Mouse (Mus musculus) kidney, postnatal 10 days (tissue): Measurements from ENCODE around the gene Rpf1.
A peak's percentile ranks its signal among the peaks of the same experiment; 100 is the strongest.

Experiments
- DNase-seq: peaks from one replicate; pipeline ENCODE4 v3.0.0; 2021; ENCODE audit warnings: mixed read lengths

Rpf1 gene

DNA sequence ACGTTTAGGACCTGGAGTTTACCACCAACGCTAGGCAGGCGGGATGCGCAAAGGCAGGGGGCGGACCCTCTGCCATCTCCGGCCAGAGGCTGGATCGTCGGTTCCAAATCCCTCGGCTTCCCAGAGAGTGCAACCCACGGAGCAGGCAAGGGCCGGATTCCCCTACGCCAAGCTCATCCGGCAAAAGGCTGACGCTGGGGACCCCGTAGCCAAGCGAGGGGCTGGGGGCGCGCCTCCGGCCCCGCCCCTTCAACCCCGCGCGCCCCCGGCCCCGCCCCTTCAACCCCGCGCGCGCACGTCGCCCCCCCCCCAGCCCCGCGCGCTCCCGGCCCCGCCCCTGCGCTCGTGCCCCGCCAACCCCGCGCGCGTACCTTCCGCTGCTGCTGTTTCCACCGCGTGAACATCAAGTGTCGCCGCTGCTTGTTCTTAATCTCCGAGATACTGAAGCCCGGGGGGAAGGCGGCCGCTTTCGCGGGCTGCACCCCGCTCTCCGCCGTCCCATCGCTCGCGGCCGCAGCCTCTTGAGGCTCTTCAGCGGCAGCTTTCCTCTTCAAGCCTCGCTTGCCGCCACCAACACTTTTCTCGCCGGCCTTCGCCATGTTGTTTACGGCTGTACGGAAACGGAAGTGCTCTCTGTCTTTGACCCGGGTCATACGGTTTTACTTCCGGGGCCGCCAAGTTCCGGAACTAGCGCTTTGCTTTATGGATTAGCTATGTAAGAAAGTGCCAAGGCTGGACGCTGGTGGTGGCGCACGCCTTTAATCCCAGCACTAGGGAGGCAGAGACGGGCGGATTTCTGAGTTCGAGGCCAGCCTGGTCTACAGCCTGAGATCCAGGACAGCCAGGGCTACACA, at the start of gene Rpf1:
Gene Rpf1 (minus strand): TSS at position 632 of the 854 bp plus-strand sequence.
- DNase-seq, result peak; percentile 93

DNA sequence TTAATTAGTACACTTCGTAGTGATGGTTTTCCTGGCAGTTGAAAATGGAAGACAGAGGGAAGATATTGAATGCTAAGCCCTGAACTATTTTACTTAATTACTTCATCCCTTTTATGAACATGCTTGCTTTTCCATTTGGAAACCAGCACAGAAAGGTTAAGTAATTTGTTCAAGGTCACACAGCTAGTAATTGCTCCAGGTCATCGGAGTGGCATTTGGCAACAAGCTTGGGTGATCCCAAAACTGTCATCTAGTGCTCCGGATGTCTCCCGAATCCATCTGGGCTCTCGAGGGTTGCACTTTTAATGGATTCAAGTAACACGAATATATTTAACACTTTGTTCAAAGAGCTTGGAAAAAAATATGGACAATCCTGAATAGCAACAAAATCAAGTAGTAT, 49.7 kb upstream of the Rpf1 start:
- DNase-seq, result no peak

- no peak for DNase-seq
Measured at GRCm38 (mm10) chr3:146570148-146570782, 49.0 kb upstream of the Rpf1 start, which contains the start of gene Uox. TSS of gene Uox (plus strand) at chr3:146570426.

GRCm38 (mm10) chr3:146569594-146569993, 48.4 kb upstream of the Rpf1 start:
- DNase-seq, result no peak

DNA sequence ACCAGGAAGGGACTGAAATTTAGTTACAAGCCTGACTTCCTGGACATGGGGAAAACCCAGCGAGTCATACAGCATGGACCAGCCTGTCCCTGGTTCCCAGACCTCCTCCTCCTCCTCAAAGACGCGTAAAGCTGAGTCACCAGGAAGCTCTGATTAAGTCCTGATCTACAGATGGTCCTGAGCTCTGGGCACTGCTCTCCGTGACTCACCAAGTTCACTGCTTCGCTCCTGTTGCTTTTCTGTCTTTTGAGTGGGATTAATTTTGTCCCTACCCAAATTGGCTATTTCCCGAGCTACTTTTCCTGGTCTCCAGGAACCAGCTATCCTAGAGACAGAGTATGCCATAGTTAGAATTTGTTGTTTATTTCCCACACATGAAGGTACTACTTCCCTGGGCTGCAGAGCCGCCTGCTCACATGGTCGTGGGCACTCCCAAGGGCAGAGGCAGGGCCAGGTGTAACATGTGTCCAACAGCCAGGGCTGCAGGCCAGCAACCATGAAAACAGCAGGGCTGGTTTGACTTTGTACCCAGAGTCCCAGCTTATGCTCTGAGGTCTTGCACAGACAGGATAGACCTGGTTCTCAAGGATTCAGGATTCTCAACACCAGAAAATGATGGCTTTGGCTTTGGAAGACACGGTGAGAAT, 46.8 kb upstream of the Rpf1 start:
- peak; percentile 43 for DNase-seq

DNA sequence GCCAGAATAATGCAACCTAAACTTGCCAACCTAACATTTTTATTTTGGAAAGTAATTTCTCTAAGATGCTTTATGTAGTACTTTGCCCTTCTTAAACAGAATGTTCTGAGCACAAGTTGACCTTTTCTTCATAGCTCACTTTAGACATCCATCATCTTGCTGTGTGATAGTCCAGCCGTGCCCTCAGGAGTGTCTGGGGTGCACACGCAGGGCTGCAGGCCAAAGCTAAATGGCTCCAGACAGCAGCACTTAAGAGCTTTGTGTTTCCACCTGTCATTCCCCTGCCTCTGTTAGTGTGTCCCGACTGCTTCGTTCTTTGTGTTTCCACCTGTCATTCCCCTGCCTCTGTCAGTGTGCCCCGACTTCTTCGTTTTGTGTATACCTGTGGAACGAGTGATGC, 46.1 kb upstream of the Rpf1 start:
- DNase-seq, result no peak

- no peak for DNase-seq
Measured at GRCm38 (mm10) chr3:146565065-146565411, 43.8 kb upstream of the Rpf1 start.

- peak; percentile 90 for DNase-seq
Measured at GRCm38 (mm10) chr3:146564268-146565064, 43.2 kb upstream of the Rpf1 start.

DNA sequence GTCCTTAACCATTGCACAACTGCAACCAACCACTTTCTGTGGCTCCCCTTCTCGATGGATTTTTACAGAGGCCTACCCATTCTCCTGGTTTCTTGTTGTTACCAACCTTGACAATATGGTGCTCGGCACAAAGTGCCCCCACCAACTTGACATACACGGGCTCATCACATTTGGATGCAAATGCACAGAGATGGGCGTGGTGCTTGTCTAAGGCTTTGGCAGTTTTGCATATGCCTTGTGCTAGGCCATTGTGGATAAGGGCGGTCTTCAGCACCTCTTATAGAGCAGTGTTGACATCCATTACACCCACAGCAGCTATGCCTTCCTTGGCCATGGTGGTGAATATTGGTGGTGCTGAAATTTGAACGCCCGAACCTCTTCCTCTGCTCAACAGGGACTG, 41.7 kb upstream of the Rpf1 start:
- DNase-seq, result no peak

DNA sequence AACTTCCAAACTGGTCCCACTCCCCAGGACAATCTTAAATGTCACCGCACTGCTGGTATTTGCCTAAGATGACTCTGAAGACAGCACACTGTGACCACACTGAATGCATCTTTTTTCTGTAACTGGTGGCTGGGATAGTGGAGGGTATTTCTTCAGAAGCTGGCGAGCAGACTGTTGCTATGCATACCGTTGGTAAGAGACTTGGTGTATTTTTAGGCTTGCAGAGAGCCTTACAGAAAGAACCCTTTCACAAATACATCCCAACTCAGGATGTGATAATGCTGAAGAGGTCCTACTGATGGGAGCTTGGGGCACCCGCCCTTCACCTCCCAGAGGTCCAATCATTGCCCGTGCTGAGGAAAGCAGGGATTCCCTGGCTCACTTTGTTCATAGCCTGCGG, 36.3 kb upstream of the Rpf1 start:
- DNase-seq, result no peak

GRCm38 (mm10) chr3:146556567-146556966, 35.3 kb upstream of the Rpf1 start:
- no peak for DNase-seq

DNA sequence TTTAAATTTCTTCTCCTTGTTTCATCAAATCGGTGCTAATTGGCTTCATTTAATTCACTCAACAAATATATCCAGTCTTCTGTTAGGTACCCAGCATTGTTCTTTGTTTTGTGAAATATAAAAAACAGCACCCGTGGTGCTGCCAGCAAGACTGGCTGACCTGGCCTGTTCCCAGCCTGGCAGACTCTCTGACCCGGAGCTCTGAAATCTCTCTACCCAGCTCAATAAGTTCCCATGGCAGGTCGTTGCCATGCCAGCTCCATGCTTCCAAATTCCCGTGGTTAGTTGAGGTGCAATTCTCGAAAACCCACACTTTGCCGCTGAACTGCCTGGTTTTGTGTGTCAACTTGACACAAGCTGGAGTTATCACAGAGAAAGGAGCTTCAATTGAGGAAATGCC, 33.6 kb upstream of the Rpf1 start:
- no peak for DNase-seq

GRCm38 (mm10) chr3:146543632-146544031, 22.4 kb upstream of the Rpf1 start:
- no peak for DNase-seq

- DNase-seq, result no peak
Measured at GRCm38 (mm10) chr3:146540521-146541273, 19.5 kb upstream of the Rpf1 start.

GRCm38 (mm10) chr3:146534986-146535385, 13.8 kb upstream of the Rpf1 start:
- no peak for DNase-seq

- DNase-seq, result no peak
Measured at GRCm38 (mm10) chr3:146528335-146528734, 7.1 kb upstream of the Rpf1 start.

- DNase-seq, result no peak
Measured at GRCm38 (mm10) chr3:146521652-146522020, 407 bp upstream of the Rpf1 start.

GRCm38 (mm10) chr3:146520226-146520797, 917 bp downstream of the Rpf1 start:
- no peak for DNase-seq

GRCm38 (mm10) chr3:146506711-146507110, 14.5 kb downstream of the Rpf1 start:
- DNase-seq, result no peak

DNA sequence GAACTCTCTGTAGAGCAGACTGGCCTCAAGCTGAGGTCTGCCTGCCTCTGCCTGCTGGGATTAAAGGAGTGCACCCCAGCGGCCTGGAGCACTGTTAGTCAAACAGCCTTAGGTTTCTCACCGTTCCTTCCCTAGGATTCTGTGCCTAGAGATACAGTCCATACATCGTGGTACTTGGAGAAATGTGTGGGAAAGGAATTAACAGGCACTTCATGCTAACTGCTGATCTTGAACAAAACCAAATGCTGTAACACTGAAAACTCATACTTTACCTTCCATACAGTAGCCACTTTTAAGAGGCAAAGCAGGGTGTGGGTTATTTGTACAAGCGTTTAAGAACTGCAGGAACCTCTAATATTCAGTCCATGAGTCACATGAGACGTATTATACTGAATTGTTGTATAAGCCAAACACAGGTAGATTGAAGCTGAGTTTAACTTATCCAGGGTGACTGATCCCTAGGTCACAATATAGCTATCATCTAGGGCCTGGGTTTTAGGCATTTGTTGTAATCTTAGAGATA, 19.6 kb downstream of the Rpf1 start:
- DNase-seq, result no peak

GRCm38 (mm10) chr3:146500810-146501201, 20.4 kb downstream of the Rpf1 start:
- no peak for DNase-seq
